Mouse (Mus musculus) testis, postnatal 14 days (tissue): ENCODE results near the gene Llgl2.
"Not testable (repeated sequence)": the region's sequence is repeated elsewhere in the genome, so short reads cannot be mapped to it uniquely, and the experiment has no call there.

Experiments used
- DNase-seq: peaks from one replicate; pipeline ENCODE4 v3.0.0; 2021; ENCODE audit warnings: low spot score

The Llgl2 gene

GRCm38 (mm10) chr11:115833021-115833513 lies 9.2 kb downstream of the Llgl2 start:
- no peak for DNase-seq

DNA sequence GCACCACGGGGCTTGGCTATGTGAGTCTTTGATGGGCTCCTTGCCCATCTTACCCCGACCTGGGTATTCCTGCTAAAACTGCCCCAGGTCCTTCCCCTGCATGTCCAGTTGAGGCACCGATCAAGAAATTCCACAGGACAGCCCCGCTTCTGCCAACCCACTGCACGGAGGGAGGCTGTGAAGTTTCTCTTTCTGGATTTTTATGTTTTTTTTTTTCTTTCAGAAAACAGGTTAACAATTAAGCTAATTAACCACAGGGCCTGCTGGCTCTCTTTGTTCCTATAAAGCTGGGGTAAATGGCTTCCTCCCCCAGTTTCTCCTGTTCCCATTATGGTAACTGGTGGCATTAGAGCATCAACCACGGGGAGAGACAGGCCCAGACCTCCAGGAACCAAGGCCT lies 10.2 kb downstream of the Llgl2 start:
- no peak for DNase-seq

DNA sequence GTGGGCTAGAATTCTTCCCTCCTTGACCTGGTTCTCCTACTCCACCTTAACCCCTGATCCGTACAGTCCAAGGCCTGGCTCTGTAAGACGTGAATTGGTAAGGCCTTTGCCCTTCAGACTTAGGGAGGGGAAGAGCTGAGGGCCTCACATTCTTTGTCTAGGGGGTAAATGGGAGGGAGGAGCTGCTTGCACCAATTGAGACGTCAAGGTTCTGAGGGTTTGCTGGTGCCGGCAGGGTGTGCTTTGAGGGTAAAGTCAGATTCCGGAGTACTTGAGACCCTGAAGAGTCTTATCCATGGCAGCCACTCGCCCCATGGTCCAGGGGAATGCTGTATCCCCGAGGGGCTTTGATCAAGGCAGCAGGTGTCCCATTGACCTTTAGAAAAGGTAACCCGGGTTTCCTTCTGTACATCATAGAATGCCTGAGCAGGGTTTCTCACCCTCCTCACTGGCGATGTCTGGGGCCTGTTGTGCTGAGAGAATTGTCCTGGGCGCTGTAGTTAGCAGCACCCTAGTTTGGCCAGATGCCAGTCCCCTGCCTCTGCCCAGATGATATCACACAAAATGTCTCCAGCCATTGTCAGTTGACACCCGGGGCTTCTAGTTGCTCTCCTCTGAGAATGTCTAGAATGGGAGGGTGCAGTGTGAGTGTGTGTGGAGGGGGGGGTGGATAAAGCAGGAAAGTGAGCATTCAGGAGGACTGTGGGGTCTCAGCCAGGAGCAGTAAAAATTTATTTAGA lies 13.0 kb downstream of the Llgl2 start:
- DNase-seq: no peak

DNA sequence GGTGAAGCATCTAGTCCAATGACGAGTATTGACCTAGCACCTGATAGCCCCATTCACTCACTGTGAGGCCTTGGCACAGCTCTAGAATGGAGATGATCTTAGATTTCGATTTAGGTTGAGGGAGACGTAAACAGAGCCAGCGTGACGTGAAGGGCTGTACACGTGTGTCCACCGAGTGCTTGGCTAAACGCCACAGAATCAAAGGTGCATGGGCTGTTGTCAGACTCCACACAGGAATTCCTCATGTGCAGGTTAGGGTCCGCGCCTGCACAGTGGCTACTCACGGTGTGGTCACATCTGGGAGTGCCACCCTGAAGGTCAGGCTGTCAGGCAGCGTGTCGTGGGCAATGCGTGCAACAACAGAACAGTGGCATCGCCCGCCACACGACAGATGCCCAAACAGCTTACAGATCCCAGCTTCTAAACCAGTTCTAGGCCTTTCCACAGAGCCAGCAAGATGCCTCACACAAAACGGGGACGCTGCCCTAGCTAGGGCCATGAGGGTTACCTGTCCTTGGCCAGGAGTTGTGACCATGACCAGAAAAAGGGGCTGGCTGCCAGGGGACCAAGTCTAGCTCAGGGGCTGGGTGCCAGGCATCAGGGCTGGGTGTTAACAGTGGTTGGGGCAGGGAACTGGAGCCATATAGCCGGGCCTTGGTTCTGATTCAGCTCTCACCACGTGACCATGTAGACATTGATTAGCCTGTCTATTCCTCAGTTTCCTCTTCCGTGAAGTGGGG lies 13.9 kb downstream of the Llgl2 start:
- no peak for DNase-seq

- no peak for DNase-seq
Observed at GRCm38 (mm10) chr11:115838895-115839311, 15.1 kb downstream of the Llgl2 start.

DNA sequence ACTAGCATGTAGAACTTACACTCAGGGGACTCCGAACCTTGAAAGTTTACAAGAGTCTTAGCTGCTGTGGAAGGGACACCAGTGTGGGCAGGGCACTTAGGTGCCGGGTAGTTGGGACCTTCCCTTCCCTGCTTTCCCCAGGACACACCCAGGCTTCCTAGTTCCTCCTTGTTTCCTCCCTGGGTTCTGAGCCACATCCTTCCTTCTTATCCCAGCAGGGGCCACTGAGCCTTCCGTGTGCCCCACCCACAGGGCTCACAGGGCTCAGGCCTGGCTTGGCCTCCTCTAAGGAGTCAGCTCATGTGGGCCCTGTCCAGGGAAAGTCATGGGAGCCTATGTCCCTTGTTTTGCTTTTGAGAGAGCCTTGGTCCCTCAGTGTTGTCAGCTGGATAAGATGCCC lies 15.9 kb downstream of the Llgl2 start:
- no peak for DNase-seq

DNA sequence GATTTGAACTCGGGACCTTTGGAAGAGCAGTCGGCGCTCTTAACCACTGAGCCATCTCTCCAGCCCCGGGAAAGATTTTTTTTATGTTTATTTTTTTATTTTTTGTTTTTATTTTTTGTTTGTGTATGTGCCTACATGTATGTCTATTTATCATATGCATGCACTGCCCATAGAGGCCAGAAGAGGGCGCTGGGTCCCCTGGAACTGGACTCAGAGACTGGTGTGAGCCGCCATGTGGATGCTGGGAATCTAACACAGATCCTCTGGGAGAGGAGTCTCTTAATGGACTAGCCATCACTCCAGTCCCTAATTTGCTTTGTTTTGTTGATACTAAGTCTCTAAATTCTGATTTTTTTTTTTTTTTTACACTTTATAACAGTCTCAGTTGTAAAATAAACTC lies 17.2 kb downstream of the Llgl2 start:
- DNase-seq: no peak

DNA sequence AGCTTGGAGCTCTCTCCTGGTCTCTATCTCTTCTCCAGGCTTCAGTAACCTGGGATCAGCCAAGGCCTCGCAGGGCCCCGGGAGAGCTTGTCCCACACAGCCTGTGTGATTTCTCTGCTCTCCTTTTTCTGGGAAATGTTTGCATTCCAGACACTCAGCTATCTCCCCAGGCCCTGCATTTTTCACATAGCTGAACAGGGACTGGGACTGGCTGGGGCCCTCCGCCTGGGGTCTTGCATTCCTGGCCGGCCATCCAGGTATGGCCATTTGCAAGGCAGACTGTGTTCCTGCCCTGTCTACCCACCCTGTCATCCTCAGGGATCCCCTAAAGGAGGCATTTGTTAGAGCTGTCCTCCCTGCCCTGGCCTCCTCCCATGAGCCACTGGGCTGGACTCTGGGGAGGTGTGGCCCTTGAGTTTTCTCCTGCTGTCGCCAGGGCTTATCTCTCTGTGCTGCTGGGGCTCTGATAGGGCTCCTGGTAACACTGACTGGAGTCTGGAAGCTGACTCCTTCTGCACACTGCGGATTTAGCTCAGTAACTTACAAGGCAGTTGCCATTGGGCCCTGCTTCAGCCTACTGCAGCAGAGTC lies 18.2 kb downstream of the Llgl2 start:
- peak; percentile 58 for DNase-seq

DNA sequence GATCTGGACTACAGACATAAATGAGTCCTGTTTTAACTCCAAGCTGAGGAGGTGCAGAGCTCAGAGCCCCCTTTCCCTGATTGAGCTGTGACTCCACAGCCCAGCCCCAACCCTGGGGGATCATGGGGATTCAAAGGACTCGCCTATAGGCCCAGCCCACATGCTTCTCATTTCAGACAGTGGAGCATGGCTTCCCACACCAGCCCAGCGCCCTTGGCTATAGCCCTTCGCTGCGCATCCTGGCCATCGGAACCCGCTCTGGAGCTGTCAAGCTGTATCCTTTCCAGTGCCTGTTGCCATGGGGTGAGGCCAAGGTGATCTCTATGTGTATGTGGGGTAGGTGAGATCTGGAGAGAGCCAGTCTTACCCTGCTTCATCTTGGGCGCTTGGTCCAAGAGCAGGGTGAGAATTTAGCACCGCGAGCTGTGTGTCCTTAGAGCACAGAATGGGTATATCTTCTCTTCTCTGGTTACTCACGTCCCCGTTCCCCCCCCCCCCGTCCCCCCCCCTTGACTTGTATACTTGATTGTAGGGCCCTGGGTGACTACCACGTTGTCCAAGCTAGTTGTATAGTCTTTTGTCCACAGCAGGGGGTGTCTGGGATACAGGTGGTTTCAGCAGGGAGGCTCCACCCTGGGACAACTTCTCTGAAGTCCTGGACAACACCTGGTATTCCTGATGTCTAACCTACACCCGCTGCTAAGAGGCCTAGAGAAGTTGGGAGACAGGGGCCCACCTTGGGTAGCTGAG lies 19.5 kb downstream of the Llgl2 start:
- DNase-seq: no peak

GRCm38 (mm10) chr11:115843891-115844239 lies 20.0 kb downstream of the Llgl2 start:
- DNase-seq: no peak

DNA sequence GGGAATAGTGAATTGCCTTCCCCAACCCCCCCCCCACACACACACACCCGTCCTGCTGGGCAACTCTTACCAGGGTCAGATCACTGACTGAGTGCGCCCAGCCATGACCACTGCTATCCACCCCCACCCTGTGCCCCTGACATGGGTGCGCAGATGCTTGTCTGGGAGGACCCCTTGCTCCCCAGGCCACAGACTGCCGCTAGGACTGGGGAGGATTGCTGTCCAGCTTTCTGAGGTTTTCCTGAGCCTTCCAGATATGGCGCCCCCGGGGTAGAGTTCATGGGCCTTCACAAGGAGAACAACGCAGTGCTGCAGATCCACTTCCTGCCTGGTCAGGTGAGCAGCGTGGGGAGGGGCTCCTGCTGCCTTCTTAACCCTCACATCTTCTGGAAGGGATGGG lies 20.4 kb downstream of the Llgl2 start:
- DNase-seq: no peak

DNA sequence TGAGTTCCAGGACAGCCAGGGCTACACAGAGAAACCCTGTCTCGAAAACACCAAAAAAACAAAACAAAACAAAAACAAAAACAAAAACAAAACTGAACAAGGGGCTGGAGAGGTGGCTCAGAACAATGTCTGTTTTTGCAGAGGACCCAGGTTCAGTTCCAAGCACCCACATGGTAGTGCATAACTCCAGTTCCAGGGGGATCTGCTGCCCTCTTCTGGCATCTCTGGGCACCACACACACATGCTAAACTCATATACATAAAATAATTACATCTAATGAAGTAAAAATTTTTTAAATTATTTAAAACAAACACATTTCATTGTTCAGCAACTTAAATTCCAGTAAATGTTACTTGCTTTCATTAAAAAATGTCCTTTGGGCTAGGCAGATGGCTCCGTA lies 22.0 kb downstream of the Llgl2 start:
- no peak for DNase-seq

- DNase-seq: no peak
Observed at GRCm38 (mm10) chr11:115854674-115855073, 30.8 kb downstream of the Llgl2 start.

DNA sequence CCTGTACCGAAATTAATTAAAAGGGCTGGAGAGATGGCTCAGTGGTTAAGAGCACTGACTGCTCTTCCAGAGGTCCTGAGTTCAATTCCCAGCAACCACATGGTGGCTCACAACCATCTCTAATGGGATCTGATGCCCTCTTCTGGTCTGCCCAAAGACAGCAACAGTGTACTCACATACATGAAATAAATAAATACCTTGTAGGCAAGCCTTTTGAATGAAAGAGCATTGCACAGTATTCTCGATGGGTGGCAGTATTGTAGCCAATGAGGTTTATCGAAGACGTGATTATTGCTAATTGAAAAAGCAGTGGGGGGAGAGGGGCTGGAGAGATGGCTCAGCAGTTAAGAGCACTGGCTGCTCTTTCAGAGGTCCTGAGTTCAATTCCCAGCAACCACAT lies 33.3 kb downstream of the Llgl2 start:
- DNase-seq: not testable (repeated sequence)

DNA sequence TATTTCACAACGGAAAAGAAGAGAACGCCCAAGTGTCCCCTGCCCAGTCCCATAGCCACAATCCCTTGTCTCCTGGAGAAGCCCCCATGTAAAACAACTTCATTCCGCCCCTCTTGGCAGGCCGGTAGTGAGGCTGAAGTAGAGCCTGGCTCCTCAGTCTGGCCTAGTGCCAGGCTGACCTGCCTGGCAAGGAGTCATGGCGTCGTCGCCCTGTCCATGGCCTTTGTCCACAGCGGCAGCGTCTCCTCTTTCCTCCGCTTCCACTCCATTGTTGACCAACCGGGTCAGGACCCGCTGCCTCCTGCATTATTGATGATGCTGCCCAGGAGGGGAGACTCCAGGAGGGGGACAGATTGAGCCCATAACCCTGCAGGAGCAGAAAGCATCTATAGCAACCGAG lies 34.1 kb downstream of the Llgl2 start:
- no peak for DNase-seq

DNA sequence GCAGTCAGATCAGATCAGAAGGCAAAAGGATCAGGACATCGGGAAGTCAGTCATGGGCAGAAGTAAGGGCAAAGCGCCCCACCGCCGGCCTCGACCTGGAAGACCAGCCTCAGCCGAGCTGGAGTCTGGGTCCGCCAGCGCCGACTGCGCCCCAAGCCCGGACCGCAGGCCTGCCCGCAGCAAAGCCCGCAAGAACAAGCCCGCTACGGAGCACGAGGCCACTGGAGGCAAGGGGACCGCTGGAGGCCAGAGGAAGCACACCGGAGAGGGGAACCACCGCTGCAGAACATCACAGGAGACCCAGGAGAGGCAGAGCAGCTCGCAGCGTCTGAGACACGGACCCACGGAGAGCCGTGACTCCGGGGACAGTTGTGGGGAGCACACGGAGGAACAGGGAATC lies 34.5 kb downstream of the Llgl2 start, which contains the start of gene Myo15b:
Gene Myo15b, plus strand, starts transcription at position 53 of the 400 bp plus-strand sequence.
- DNase-seq: no peak

DNA sequence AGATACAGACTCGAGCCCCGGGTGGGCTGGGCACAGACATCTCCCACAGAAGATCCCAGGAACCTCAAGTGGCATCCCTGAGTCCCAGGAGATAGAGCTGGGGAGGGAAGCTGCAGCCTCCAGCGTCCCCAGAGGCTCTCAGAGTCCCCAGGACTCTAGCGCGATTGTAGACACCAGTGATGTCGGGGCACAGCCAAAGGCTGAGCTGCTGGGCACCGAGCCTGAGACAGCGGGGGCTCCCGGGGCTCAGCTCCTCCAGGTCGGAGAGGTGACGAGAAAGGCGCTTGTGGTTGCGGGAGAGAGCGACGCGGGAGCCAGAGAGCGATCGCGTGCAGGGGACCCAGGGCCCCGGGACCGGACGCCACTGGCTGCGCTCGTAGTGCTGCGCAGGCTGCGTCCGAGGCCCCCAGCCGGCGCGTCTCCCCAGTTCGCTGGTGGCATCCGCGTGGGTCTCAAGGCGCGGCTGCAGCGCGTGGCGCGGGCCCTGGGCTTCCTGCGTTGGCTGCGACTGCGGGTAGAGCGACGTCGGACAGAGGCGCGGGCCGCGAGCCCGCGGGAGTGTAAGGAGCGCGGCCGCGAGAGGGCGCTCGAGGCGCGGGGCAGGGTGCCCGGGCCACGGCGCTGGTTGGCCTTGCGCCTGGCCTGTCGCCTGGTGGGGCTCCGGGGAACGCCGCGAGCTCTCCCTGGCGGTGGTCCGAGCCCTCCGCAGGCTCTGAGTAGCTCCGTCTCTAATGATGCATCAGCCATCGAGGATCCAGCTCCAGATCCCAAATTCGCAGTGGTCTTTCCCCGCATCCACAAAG lies 35.5 kb downstream of the Llgl2 start:
- DNase-seq: peak; percentile 79

- DNase-seq: no peak
Observed at GRCm38 (mm10) chr11:115863895-115864294, 40.0 kb downstream of the Llgl2 start.

- no peak for DNase-seq
Observed at GRCm38 (mm10) chr11:115869393-115869792, 45.5 kb downstream of the Llgl2 start.

- DNase-seq: no peak
Observed at GRCm38 (mm10) chr11:115872437-115872836, 48.6 kb downstream of the Llgl2 start.

- DNase-seq: no peak
Observed at GRCm38 (mm10) chr11:115875935-115876334, 52.1 kb downstream of the Llgl2 start.

DNA sequence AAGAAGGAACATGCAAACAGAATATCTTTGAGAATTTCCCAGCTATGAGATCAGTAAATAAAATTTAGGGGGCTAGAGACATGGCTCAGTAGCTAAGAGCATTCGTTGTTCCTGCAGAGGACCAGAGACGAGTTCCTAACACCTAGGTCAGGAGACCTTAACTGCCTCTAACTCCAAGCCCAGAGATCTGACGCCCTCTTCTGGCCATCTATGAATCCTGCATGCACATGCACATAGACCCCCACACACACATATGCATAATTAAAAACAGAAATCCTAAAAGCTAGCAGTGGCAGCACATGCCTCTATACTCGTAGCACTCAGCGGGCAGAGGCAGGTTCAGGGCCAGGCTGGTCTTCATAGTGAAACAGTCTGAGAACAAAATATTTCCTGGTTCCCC lies 52.6 kb downstream of the Llgl2 start:
- no peak for DNase-seq
